Mouse (Mus musculus) liver, embryonic 15.5 days (tissue): ENCODE measurements around the gene Arrdc1. TPM values are rescaled to one million over a fixed set of nuclear protein-coding genes. Genes with fewer than 3 reads are reported as not detected.
"Not testable (repeated sequence)": the region's sequence is repeated elsewhere in the genome, so short reads cannot be mapped to it uniquely, and the experiment has no call there.

ENCODE experiments used
- ATAC-seq: fragments of 200-750 bp; cut with Nextera tagmentation; 2 replicates; pipeline ENCODE4 v1.8.0; 2017; ENCODE audit warnings: moderate number of reproducible peaks, mild to moderate bottlenecking, moderate library complexity; ENCODE audit not compliant: insufficient read depth
- H3K27ac ChIP-seq: fragments of 300-500 bp; sonication (generic); replicated peaks from 2 replicates; pipeline ENCODE4 v1.5.1; 2015; ENCODE audit warnings: mild to moderate bottlenecking, inconsistent platforms
- H3K27me3 ChIP-seq: fragments of 300-500 bp; sonication (generic); 2 replicates; pipeline ENCODE4 v1.6.1; 2015; ENCODE audit warnings: mild to moderate bottlenecking, inconsistent platforms
- H3K36me3 ChIP-seq: fragments of 300-500 bp; sonication (generic); replicated peaks from 2 replicates; pipeline ENCODE4 v1.6.1; 2015; ENCODE audit warnings: moderate library complexity, mild to moderate bottlenecking, inconsistent platforms
- H3K4me1 ChIP-seq: fragments of 300-500 bp; sonication (generic); replicated peaks from 2 replicates; pipeline ENCODE4 v1.6.1; 2015; ENCODE audit warnings: inconsistent platforms
- H3K4me2 ChIP-seq: fragments of 300-500 bp; sonication (generic); 2 replicates; pipeline ENCODE4 v1.6.1; 2015; ENCODE audit warnings: moderate library complexity, mild to moderate bottlenecking, inconsistent platforms
- H3K4me3 ChIP-seq: fragments of 300-500 bp; sonication (generic); replicated peaks from 2 replicates; pipeline ENCODE4 v1.5.1; 2015; ENCODE audit warnings: mild to moderate bottlenecking, inconsistent platforms
- H3K9ac ChIP-seq: fragments of 300-500 bp; sonication (generic); 2 replicates; pipeline ENCODE4 v1.6.1; 2015; ENCODE audit warnings: moderate library complexity, mild to moderate bottlenecking, inconsistent platforms
- H3K9me3 ChIP-seq: fragments of 300-500 bp; sonication (generic); replicated peaks from 2 replicates; pipeline ENCODE4 v1.6.1; 2016; ENCODE audit warnings: inconsistent platforms
- WGBS: fragments of 180-500 bp; shearing (Covaris S2); methylation state at CpG from one replicate; pipeline ENCODE4 v1.1.7; 2015; ENCODE audit warnings: mixed read lengths; ENCODE audit not compliant: insufficient replicate concordance; 5-methylcytosine and 5-hydroxymethylcytosine counted together
- polyA plus RNA-seq: library from polyadenylated mRNA; unstranded; fragments of >200 nt; fragmentation: Nextera tagmentation; extraction: Ambion mirVana; gene quantifications from 2 replicates; pipeline ENCODE4 v1.2.1, GENCODE M21; 2015

Gene Arrdc1
- 17.5 and 18.6 TPM in 2 replicates for polyA plus RNA-seq

DNA sequence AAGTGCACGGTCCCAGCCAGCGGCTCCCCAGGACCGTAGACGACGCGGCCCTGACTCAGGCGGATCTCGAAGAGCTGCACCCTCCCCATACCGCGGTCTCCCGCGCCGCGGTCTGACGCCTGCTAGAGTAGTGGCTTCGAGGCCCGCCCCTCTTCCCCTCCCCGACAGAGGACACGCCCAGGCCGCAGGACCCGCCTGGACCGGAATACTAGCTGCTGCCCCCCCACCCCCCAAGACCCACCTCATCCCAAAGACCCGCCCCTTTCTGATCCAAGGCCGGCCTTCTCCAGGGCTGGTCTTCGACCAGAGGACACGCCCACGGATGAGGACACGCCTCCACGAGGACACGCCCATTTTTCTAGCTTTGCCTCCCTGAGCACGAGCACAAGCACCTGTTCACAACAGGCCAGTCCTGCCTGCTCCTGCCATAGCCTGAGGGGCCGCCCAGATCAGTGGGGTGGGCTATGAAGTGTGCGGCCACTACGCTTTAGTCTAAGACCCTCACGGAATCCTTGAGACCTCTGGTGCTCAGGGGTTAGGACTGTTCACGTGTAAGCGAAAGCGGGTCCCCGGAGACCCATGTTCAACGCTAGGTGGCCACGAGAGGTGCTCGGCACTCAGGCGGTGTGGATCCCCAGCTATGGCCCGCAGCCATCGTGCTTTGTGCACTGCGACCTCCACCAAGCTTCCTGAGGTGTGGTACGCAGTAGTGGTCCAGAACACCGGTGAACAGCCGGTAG is at the start of gene Arrdc1:
TSS of gene Arrdc1 (minus strand) at position 196 of the 740 bp plus-strand sequence.
- WGBS, result under 1% methylated on average over 49 of the region's 49 CpGs

DNA sequence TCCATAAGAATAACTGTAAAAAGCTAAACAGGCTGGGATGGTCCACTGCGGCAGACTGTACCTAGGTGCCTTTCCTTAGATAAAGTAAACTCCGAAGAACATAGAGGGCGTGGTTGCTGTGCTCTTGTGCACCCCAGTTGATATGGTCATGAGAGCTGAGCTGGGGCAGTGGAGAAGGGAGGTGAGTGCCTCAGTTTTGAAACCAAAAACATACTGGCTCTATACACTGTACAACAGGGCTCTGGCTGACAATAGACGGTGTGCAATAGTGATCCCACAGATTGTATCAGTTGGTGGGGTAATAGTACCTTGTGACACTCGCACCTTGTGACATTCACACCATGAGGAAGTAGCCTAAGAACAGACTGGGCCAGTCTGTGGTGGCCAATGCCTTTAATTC is 41.9 kb upstream of the Arrdc1 start:
- Histone ChIP-seq H3K9me3 (no peaks in the 10 kb centered on the region), H3K27ac (peak overlapping the region; percentile 95), H3K36me3 (peaks cover 33% of the 10 kb centered on the region), H3K9ac (peak overlapping the region; percentile 59), H3K4me3 (peak overlapping the region; percentile 76), H3K4me1 (peaks cover 49% of the 10 kb centered on the region), H3K4me2 (peak overlapping the region; percentile 98), H3K27me3 (no peaks in the 10 kb centered on the region)
- 22% methylated on average over 5 of the region's 5 CpGs for WGBS
- ATAC-seq, result peak; percentile 60

More for the DNA sequence above, at the start of gene Arrdc1:
- no peaks in the 10 kb centered on the region for H3K36me3 ChIP-seq
- peak within 1 kb of the TSS; percentile 100 for H3K4me2 ChIP-seq
- ATAC-seq, result peak; percentile 92
- no peaks in the 10 kb centered on the region for H3K9me3 ChIP-seq
- peaks cover 26% of the 10 kb centered on the region for H3K4me1 ChIP-seq
- H3K27ac ChIP-seq, result peak within 1 kb of the TSS; percentile 88
- H3K9ac ChIP-seq, result peak within 1 kb of the TSS; percentile 74
- peak within 1 kb of the TSS; percentile 79 for H3K4me3 ChIP-seq
- peaks cover 27% of the 10 kb centered on the region for H3K27me3 ChIP-seq

DNA sequence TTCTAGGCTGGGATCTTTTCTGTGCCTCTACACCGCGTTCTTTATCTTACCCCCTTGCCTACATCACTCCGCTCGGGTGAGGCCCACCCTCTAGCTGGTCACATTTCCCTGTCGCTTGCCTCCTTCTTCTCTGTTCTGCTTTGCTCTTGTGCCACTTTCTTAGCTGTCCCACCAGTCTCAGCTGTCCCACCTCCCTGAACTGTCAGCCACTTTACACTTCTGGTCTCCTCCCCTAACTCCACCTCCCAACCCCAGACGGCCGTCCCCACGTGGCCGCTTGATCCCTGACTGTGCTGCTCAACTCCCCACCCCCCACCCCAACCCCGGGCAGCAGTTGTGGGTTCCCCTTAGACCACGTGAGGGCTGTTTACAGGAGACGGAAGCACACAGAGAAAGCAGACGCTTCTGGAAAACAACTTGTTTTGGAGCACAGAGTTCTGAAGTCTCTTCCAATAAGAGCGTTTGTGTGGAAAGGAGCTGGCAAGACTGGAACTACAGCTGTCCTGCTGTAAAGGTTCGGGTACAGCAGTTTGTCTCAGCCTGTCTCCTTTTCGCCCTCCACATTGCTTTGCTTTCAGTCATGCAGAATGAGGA is 40.7 kb upstream of the Arrdc1 start, which contains the start of gene Pnpla7:
TSS of gene Pnpla7 (plus strand) at position 330 of the 594 bp plus-strand sequence.
- H3K9me3 ChIP-seq, result no peaks in the 10 kb centered on the region
- ATAC-seq, result peak; percentile 51
- H3K27me3 ChIP-seq, result no peaks in the 10 kb centered on the region
- peaks cover 49% of the 10 kb centered on the region for H3K4me1 ChIP-seq
- H3K9ac ChIP-seq, result peak within 1 kb of the TSS; percentile 77
- peaks cover 32% of the 10 kb centered on the region for H3K36me3 ChIP-seq
- H3K27ac ChIP-seq, result peak within 1 kb of the TSS; percentile 95
- WGBS, result under 1% methylated on average over 16 of the region's 16 CpGs
- peak within 1 kb of the TSS; percentile 98 for H3K4me2 ChIP-seq
- H3K4me3 ChIP-seq, result peak within 1 kb of the TSS; percentile 76

DNA sequence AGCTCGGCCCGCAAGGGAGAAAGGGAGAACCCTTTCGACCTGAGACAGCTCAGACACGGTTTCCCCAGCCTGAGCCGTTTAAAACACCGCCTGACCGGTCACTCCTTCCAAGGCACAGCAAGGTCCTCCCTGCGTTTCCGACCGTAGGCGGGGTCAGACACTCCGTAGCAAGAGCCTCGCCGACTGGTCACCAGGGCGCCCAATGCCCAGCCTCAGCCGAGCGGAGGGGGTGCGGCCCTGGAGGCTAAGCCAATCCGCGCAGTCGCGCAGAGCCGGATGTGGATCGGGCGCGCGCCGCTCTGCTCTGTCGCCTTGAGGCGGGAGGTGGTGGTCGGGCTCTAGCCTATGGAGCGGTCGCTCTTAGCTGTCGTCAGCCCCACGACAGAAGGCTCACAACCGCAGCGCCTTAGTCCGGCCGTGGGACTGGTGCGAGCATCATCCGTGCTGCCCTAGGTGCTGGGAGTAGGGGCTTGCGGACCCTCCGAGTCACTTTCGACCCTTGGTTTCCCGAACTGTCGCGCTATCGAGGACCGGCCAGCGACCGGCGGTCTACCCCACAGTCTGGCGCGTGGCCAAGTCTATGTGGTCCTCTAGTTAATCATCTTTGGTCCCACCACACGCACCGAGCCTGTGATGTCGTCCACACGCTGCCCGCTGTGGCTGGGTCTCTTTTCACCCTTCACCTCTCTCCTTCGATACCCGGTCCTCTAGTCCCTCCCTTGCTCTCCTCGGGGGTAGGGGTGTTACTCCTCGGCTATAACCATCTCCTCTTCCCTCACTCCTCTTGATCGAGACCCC is 40.1 kb upstream of the Arrdc1 start, which contains the start of gene Mrpl41:
TSS of gene Mrpl41 (minus strand) at position 193 of the 798 bp plus-strand sequence.
- Histone ChIP-seq H3K4me2 (peak within 1 kb of the TSS; percentile 98), H3K9ac (peak within 1 kb of the TSS; percentile 77), H3K36me3 (peaks cover 32% of the 10 kb centered on the region), H3K27ac (peak within 1 kb of the TSS; percentile 95), H3K9me3 (no peaks in the 10 kb centered on the region), H3K4me1 (peaks cover 49% of the 10 kb centered on the region), H3K4me3 (peak within 1 kb of the TSS; percentile 76), H3K27me3 (no peaks in the 10 kb centered on the region)
- WGBS, result 0% methylated on average over 64 of the region's 64 CpGs
- peak; percentile 94 for ATAC-seq

DNA sequence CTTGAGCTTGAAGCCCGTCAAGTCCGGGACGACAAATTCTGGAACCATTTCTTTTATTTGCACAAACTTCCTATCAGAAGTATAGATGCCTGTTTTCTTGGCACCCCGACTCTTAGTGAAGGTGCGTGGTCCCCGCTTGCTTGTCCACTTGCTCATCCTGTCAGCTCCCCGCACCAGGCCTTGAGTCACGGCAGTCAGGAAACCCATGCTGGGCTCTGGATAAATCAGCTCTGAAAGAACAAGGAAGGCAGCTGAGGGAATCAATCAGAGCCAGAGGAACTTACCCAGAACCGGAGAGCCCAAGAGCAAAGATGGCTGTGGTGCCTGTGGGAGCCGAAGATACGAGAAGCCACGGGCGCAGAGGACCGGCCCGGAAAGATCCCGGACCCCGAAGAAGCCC is 39.4 kb upstream of the Arrdc1 start:
- Histone ChIP-seq H3K27ac (peak overlapping the region; percentile 83), H3K4me3 (peak overlapping the region; percentile 76), H3K4me2 (peak overlapping the region; percentile 98), H3K9ac (peak overlapping the region; percentile 77), H3K36me3 (peaks cover 36% of the 10 kb centered on the region), H3K4me1 (peaks cover 49% of the 10 kb centered on the region)
- WGBS, result under 1% methylated on average over 17 of the region's 17 CpGs
- H3K27me3 ChIP-seq, H3K9me3 ChIP-seq: not testable (repeated sequence)
- ATAC-seq, result peak; percentile 6

- Histone ChIP-seq H3K27me3 (no peaks in the 10 kb centered on the region), H3K27ac (no peak overlapping the region), H3K4me2 (no peak overlapping the region), H3K4me3 (no peak overlapping the region), H3K36me3 (peaks cover 67% of the 10 kb centered on the region), H3K9ac (no peak overlapping the region), H3K9me3 (no peaks in the 10 kb centered on the region), H3K4me1 (peaks cover 16% of the 10 kb centered on the region)
- 69% methylated on average over 4 of the region's 4 CpGs for WGBS
- no peak for ATAC-seq
Observed at GRCm38 (mm10) chr2:24970386-24970785, 35.3 kb upstream of the Arrdc1 start.

DNA sequence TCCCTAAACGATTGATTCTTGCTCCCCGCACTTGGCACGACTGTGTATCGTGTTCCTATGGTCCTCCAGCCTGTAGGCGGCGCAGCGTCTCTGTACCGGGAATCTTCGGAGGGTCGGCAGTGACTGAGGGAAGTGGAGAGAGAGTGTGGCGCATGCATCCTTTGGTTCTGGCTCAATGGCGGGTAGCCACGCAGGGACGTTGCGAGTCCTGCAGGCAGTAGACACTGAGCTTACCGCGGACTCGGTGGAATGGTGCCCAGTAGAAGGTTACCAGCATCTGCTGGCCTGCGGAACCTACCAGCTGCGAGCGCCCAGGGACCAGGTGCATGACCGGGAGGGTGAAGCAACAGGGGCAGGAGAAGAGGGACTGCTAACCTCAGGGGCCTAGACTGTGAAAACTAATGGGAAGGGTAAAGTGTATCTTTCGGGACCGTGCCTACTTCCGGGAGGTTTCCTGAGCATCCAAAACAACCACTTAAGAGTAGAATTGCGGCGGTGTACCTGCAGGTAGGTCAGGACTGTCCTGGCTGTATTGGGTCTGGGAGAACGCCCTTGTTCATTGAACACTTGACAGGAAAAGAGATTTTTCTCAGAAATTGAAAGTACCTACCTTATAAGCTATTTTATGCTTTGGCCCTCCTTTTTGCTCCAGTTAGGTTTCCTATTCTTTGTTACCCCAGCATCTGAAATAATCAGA is 27.4 kb upstream of the Arrdc1 start, which contains the start of gene Dph7:
TSS of gene Dph7 (plus strand) at position 97 of the 697 bp plus-strand sequence.
- H3K9me3 ChIP-seq, result no peaks in the 10 kb centered on the region
- H3K9ac ChIP-seq, result peak within 1 kb of the TSS; percentile 61
- ATAC-seq, result peak; percentile 82
- H3K4me3 ChIP-seq, result peak within 1 kb of the TSS; percentile 69
- peaks cover 17% of the 10 kb centered on the region for H3K4me1 ChIP-seq
- H3K27ac ChIP-seq, result peak within 1 kb of the TSS; percentile 4; the same call in 1 of the 2 replicates
- H3K27me3 ChIP-seq, result no peaks in the 10 kb centered on the region
- H3K36me3 ChIP-seq, result peaks cover 55% of the 10 kb centered on the region
- WGBS, result under 1% methylated on average over 28 of the region's 28 CpGs
- H3K4me2 ChIP-seq, result peak within 1 kb of the TSS; percentile 74

- Histone ChIP-seq H3K27me3 (no peaks in the 10 kb centered on the region), H3K27ac (no peak overlapping the region), H3K9ac (no peak overlapping the region), H3K9me3 (no peaks in the 10 kb centered on the region), H3K4me2 (no peak overlapping the region), H3K36me3 (peaks cover 59% of the 10 kb centered on the region), H3K4me1 (peaks cover 17% of the 10 kb centered on the region), H3K4me3 (no peak overlapping the region)
- no peak for ATAC-seq
- 46% methylated on average over 3 of the region's 3 CpGs for WGBS
Observed at GRCm38 (mm10) chr2:24960910-24961309, 25.9 kb upstream of the Arrdc1 start.

DNA sequence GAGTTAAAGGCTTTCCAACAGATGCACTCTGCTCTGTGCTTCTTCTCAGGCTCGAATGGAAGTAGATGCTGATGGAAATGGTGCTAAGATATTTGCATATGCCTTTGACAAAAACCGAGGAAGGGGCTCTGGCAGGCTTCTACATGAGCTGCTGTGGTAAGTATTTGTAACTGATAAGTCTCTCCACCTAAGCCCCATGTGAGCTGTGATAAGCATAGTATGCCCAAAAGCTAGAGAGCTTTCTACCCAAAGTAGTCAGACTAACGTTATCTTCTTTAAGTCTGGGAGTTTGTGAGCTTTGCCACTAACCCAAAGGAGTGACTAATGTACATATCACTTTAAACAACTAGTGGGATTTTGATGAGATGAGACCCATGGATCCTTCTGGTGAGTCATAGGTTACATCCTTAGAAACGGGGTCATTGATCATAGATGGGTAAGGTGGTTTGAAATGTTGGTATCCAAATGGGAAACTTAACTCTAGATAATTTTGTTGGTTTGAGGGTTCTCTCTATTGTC is 17.5 kb upstream of the Arrdc1 start:
- H3K27me3 ChIP-seq, result no peaks in the 10 kb centered on the region
- peaks cover 61% of the 10 kb centered on the region for H3K36me3 ChIP-seq
- peak overlapping the region; percentile 26; the same call in 1 of the 2 replicates for H3K9ac ChIP-seq
- no peaks in the 10 kb centered on the region for H3K9me3 ChIP-seq
- peak overlapping the region; percentile 77 for H3K27ac ChIP-seq
- H3K4me2 ChIP-seq, result peak overlapping the region; percentile 46
- ATAC-seq, result peak; percentile 11; the same call in 1 of the 2 replicates
- H3K4me3 ChIP-seq, result peak overlapping the region; percentile 21
- 21% methylated on average over 4 of the region's 4 CpGs for WGBS
- H3K4me1 ChIP-seq, result peaks cover 56% of the 10 kb centered on the region

DNA sequence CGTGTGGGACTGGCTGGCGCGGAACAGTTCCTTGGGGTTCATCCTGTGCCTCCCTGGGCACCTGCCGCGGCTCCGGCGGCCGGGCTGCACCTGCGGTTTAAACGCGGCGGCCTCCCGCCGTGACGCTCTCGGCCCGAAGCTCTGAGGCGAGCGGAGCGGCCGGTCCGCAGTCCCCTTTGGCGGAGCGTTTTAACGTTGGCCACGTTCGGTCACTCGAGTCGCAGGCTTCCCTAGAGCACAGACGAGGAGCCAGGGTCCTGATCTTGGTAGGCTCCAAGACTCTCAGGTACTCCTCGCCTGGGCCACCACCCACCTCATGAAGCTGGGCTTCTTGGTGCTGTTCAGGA is 15.1 kb upstream of the Arrdc1 start:
- under 1% methylated on average over 31 of the region's 31 CpGs for WGBS
- no peaks in the 10 kb centered on the region for H3K27me3 ChIP-seq
- H3K4me1 ChIP-seq, result peaks cover 56% of the 10 kb centered on the region
- H3K27ac ChIP-seq, result peak overlapping the region; percentile 76
- ATAC-seq, result peak; percentile 36; the same call in 1 of the 2 replicates
- H3K9me3 ChIP-seq, result no peaks in the 10 kb centered on the region
- H3K36me3 ChIP-seq, result peaks cover 37% of the 10 kb centered on the region
- H3K4me3 ChIP-seq, result peak overlapping the region; percentile 92
- peak overlapping the region; percentile 92 for H3K9ac ChIP-seq
- H3K4me2 ChIP-seq, result peak overlapping the region; percentile 100
